Mouse (Mus musculus): ENCODE data around the gene Pkd1l3.

Pkd1l3 gene

DNA sequence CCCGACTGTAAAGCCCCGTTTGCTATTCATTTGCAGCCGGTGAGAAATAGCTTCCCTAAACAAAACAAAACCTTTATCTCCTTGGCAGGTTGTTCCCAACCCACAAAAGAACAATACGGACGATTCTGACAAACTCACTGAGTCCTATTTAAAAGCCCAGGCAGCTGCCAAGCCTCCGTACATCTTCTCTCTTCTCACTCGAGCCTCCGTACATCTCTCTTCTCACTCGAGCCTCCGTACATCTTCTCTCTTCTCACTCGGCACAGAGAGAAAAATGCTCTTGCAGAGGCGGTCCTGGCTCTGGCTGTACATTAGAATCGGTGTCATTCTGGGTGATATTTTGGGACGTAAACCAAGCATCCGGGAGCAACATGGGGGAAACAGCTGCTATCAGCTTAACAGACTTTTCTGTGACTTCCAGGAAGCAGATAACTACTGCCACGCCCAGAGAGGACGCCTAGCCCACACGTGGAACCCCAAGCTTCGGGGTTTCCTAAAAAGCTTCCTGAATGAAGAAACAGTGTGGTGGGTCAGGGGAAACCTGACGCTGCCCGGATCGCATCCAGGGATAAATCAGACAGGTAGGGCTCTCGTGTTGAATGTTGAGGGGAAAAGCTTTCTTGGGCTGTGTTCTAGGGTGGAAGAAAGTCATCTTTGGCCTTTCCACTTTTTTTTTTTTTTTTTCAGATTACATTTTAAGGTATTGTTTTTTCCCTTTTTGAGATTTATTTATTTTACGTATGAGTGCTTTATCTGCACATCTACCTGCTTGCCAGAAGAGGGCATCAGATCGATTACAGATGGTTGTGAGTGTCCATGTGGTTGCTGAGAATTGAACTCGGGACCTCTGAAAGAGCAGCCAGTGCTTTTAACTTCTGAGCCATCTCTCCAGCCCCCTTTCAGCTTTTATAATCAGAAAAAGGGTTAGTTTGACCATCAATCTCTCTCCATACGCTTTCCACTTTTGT, at the start of gene Pkd1l3:
Pkd1l3 (plus strand) TSS at position 275 of the 968 bp plus-strand sequence.
- DNase-seq (ENCODE audit: low spot score in 2 of 2) = peak; percentile 27 to 28

DNA sequence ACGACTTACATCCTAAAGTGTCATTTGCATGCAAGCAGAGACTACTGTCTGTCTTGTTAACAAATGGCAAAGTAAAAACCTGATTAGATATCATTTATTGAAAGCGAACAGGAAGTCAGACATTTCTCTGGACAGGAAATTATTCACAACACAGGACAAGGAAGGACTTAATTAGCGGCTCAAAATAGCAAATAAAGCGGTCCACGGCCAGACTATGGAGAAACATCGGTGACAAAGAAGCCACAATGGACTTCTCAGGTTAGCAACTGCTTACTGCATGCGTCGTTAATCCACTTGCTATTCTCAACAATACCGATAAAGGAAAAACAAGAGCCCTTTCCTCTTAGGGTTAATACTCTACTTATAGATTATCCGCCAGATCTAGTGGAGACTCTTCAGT, 49.6 kb upstream of the Pkd1l3 start:
- DNase-seq (ENCODE audit: low spot score in 2 of 2) = no peak

DNA sequence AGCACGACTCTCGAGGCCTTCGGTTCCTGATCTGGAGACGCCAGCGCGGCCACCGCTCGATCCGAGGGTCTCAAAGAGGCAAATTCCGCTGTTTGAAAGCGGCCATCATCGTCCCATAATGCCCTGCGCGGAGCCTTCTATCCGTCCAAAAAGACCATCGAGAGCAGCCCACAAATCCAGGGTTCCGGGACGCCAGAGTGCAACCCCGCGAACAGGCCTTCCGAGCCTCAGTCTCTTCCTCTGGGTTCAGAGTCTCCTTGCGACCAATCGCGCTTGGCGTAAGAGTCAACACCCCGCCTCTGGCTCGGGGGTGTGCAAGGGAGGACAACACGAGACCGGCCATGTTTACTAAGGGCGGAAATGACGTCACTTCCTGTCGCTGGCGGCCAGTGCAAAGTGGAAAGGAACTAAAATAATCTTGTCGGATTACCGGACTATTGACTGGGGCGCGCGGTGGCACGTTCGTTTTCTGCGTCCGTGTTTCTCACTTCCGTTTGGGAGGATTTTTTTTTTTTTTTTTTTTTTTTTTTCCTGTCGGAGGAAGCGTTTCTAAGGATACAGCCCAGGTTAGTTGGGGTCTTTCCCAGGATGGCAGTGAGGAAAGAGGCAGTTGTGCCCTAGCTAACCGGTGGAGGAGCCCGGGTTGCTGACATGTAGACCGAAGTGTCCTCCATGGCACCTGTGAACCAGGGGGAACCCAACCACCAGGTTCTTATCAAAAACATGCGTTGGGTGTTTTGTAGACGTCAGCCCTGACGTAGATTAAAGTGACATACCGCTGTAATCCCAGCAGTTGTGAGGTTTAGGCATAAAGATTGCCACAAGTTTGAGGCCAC, 48.6 kb upstream of the Pkd1l3 start, which contains the start of the genes Dhx38 and Txnl4b:
Dhx38 (minus strand) TSS at position 364 of the 836 bp plus-strand sequence.
Txnl4b (plus strand) TSS at position 395 of the 836 bp plus-strand sequence.
- peak; percentile 99 for DNase-seq (ENCODE audit: low spot score in 2 of 2)

DNA sequence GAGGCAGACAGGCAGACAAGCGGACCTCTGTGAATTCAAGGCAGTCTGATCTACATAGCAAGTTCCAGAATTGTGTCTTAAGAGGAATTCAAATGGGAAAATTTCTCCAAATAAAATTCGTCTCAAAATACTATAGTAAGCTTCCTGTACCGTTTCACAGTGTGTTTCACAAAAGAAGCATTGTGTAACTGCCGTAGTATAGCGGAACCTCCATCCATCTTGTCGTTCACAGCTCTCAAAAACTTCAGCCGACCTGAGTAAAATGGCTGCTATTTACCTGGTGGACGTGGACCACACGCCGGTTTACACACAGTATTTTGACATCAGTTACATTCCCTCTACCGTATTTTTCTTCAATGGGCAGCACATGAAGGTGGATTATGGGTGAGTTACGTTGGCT, 43.2 kb upstream of the Pkd1l3 start:
- DNase-seq (ENCODE audit: low spot score in 2 of 2) = no peak

DNA sequence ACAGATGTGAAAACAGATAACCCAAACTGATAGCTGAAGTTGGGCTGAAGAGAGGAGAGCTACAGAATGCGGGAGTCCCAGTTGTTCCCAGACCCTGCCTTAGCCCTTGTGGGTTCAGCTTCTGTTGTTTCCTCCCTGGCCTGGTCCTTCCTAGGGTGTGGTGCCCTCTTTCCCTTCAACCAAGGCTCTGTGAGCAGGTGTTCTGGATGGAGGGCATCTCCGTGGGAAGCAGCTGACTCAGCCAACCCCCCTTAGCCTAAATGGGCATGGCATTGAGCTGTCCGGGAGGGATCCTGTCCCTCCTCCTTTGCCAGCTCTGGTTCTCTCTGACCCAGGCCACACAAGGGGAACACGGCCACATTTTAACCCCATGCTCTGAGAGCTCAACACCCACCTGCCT, 38.0 kb upstream of the Pkd1l3 start:
- DNase-seq (ENCODE audit: low spot score in 2 of 2) = no peak

DNA sequence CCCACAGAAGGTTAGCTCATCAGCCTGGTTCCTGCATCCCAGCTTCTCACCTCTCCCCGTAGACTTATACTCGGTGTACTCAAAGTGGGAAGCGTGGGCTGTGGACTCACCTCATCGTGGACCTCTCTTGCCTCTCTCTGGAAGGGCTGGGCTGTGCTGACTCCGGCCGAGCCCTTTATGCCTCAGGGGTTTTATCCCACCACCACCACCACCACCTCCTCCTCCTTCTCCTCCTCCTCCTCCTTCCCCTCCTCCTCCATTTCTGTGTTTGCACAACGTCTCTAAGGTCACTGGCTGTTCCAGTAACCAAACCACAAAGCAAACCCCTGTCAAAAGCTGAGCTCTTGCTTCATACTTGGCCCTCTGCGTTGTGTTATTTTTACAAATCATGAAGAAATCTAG, 35.4 kb upstream of the Pkd1l3 start, which contains the start of gene Hp:
Hp (minus strand) TSS at position 273 of the 402 bp plus-strand sequence.
- DNase-seq (ENCODE audit: low spot score in 2 of 2) = no peak

DNA sequence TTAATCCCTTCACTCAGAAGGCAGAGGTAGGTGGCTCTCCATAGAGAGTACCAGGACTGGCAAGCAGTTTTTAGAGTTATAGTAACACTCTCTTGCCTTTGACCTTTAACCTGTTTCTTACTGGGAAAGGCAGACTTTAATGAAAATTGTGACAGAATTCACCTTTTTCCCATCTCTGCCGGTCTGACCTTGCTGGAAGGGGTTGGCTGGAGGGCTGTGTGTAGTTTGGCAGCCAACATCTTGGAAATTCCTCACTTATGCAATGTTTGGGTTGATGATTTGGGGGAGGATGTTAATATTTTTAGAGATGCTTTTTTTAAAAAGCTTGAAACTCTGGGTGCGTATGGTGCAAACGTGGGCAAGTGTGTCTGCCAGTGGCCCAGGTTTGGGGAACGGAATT, 30.0 kb upstream of the Pkd1l3 start:
- no peak for DNase-seq (ENCODE audit: low spot score in 2 of 2)

DNA sequence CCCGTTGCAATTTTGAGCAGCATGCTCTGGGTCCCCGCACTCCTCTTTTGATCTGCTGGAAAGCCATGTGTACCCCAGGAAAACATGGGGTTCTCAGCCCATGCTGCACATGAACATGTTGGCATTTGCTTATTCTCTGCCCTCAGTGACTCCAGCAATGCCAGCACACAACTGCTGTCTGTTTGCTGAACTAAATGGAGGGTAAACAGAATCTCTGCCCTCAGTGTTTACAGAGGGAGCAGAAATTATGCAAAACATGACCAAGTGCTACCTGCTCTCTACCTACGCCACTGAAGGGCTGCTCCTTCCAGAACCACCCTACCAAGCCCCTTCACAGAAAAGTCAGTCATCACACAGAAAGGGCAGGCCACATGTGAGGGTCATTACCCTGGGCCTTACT, 29.5 kb upstream of the Pkd1l3 start:
- no peak for DNase-seq (ENCODE audit: low spot score in 2 of 2)

DNA sequence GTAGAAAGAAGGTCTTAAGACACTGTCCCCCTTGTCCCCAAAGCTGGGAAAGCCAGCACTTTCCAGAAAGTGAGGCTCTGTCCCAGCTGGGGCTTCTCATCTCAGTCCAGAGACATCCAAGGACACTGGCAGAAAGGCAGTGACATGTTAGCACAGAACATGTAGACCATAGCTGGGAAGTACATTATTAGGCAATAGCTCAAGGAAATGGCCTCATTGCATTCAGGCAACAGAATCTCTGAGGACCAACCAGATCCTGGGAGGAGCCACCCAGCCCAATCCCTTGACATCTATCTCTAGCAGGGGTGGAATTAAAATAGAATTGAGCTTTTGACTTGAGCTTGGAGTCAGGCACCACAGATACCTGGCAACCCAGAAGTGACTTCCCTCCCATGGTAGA, 28.7 kb upstream of the Pkd1l3 start:
- DNase-seq (ENCODE audit: low spot score in 2 of 2) = no peak

DNA sequence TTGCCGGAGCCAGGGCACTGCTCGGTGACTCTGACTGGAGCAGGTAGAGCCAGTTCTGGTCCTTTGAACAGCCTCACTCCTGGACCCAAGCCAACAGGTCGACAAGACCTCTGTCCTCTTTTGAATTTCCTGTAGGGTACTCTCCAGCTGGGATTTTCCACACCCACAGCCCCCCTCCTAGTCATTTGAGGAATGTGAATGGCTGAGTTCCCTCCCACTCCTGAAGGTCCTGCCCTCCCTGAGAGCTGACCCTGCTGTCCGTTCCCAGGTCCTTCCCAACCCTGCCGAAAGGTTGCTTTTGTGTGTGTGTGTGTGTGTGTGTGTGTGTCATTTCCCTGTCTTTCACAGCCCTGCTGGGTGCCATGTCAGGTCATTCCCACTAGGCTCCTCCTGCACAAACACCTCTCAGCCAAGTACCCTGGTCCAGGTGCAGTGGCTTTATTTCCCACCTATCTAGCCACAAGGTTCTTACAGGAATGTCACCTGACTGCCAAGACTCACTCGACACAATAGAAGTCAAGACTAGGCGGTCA, 27.3 kb upstream of the Pkd1l3 start:
- DNase-seq (ENCODE audit: low spot score in 2 of 2) = no peak

DNA sequence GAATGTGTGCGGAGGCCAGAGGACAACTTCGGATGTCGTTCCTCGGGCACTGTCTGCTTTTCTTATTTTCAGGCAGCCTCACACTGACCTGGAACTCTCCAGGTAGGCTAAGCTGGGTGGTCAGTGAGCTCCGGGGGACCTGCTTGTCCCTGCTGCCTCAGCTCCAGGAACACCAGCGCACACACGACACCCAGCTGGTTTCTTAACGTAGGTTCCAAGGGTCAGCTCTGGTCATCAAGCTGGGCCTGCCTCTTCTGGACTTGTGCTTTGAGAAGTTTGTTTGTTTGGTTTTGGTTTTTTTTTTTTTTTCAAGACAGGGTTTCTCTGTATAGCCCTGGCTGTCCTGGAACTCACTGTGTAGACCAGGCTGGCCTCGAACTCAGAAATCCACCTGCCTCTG, 23.4 kb upstream of the Pkd1l3 start:
- no peak for DNase-seq (ENCODE audit: low spot score in 2 of 2)

DNA sequence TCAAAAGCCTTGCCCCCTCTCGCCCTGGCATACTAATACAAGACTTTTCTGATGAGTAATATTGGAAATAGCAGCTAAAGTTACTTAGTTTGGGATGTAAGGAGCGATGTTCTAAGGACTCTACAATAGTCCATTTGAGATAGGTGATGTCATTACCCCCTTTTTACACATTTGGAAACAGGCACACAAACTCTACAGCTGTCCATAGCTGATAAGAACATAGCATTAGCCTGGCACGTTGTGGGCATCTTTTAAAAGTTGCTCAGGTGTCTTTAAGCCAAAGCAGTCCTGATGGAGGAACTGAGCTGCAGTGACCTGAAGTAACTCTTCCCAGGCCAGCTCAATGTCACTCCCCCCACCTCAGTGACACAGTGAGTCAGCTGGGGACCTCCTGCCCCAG, 22.9 kb upstream of the Pkd1l3 start:
- DNase-seq (ENCODE audit: low spot score in 2 of 2) = no peak

DNA sequence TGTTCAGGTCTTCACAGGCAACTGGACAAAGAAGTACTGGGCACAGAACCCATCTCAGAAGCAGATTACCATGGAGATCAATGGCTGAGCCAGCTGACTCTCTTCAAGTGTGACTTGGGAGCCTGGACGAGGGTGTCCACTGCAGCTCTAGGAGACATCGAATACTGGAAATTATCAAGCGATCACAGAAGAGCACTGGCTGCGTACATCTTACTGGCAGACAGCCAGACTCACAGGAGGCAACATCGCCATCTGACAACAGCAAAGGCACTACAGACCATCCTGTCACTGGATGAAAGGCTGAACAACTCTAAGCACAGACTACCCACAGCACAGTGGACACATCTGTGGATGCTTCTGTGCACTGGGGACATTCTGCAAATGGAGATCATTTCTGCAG, 22.2 kb upstream of the Pkd1l3 start:
- DNase-seq (ENCODE audit: low spot score in 2 of 2) = no peak

DNA sequence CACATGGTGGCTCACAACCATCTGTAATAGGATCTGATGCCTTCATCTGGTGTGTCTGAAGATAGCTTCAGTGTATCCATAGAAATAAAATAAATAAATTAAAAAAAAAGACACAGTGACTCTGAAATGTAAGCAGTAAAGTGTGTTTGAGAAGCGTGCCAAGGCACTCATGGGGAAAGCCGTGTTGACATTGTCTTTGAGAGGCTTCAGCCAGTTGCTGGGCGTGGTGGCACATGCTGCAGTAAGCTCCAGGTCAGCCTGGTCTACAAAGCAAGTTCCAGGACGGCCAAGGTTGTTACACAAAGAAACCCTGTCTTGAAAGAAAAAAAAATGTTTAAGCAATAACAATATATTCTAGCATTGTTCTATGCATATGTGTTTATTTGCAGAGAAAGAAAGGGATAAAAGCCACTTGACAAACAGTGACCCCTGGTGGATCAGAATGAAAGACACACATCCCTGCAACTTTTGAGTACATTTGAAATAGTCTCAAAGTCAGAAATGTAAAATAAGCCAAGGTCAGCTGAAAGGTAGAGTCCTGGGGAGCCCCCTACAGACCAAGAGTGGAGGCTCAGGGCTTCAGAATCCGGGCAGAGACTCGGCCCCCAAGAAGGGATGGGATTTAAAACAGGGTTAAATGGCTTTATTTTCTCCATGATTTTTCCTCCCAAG, 21.1 kb upstream of the Pkd1l3 start:
- no peak for DNase-seq (ENCODE audit: low spot score in 2 of 2)

DNA sequence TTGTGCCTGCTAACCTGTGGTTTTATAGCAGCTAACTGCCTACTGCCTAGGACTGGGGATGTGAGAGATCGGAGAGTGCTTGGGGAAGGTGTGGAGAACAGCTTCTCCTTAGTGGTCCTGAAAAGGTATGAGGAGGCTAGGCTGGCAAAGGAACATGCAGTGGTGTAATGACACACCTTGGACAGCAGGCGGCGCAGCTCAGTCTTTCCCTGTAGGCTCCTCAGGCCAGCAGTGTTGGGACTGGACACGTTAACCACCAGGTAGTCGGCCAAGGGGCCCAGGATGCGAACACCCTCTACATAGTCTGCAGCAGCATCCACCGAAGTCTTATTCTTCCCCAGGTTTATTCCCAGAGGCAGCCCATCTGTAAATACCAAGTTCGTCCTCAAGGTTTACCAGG, 18.5 kb upstream of the Pkd1l3 start:
- DNase-seq (ENCODE audit: low spot score in 2 of 2) = peak; percentile 30 to 38

DNA sequence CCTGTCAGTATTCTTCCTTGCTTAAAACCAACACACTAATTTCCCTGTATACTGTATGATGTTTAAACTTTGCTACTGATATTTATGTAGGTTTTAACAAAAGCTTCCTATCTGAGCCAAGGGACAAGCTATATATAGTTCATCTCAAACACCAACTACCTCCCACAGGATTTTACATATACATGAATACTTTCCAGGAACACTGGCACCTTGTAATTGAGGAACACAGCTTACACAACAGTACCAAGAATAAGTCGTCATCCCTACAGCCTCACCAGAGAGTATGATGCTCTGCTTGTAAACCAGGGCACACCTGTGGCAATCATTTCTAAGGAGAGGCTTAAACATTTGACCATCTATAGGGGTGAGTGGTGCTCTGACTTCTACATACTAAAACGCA, 7.6 kb upstream of the Pkd1l3 start:
- DNase-seq (ENCODE audit: low spot score in 2 of 2) = no peak

DNA sequence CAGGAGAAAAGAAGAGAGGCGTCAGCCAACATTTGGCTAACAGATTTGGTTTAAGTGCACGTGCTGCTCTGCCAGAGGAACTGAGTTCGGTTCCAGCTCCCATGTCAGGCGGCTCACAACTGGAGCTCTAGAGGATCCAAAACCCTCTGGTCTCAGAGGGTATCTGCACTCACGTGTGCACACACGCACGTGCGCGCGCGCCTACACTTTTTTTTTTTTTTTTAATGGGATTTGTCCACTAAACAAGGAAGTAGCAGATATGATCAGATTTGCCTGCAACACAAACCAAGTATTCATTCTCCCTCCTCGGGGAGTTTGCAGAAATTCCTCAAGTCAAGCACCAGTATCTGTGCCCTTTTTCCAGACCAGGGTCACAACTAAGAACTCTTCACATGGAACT, 6.7 kb upstream of the Pkd1l3 start:
- DNase-seq (ENCODE audit: low spot score in 2 of 2) = no peak

DNA sequence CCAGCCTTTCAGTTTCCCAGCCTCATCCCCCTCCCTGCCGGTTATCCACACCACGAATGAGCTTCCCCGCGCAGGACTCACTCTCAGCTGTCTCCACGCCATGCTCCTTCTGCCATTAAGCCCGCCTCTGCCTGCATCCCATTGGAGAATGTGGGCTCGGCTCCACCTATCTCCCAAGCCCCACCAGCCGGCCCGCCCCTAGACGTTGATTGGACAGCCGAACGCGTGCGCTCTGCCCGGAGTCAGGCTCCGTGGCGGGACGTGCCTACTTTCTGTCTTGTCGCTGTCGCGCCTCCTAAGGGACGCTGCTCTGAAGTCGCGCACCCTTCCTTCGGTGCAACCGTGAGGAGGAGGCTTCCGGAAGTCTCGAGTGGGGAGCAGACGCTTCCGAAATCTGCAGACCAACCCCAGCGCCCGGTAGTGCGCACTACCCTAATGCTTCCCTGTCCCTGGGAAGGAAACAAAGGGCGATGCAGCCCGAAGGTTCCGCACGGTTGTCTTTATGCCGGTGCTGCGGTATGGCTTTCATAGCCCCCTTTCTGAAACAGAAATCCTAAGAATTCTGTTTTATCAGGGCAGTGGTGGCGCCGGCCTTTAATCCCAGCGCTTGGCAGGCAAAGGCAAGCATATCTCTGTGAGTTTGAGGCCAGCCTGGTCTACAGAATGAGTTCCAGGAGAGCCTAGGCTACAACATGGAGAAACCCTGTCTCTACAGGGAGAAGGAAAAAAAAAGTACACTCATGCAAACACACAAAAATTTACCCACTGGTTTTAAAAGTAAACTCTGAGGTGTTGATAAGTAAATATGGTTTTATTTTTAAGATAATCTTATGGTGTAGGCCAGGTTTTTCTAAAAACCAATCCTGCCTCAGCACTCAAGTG, 5.8 kb upstream of the Pkd1l3 start, which contains the start of gene Dhodh:
Dhodh (minus strand) TSS at position 403 of the 882 bp plus-strand sequence.
- DNase-seq (ENCODE audit: low spot score in 2 of 2) = peak; percentile 97 to 98

DNA sequence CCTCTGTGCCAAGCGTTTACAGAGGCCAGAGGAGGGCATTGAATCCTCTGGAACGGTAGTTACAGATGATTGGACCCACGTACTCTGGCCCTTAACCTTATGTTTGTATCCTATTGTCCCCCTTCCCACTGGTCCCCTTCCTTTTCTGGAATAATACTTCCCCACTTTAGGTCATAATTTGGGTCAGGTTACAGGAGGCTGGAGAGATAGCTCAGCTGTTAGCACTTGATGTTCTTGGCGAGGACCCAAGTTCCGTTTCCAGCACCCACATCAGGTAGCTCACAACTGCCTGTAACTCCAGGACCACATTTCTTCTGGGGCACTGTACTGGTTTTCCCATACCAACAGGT, 5.2 kb upstream of the Pkd1l3 start:
- DNase-seq (ENCODE audit: low spot score in 2 of 2) = no peak

DNA sequence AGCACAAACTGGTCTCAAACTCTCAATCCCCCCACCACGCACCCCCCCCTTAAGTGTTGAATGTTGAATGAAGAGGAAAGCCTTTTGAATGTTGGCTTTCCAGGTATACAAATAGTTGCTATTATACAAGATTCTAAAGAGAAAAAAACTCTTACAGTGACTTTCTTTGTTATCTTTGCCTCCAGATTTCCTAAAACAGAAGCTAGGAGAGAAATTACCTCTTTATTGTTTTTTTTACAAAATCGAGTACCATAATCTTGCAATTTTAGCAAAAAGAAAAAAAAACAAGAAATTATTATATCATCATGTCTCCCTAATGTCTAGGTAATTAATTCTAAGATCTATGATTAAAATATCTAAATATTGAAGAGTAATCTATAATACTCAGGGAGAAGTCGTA, 1.3 kb downstream of the Pkd1l3 start:
- no peak for DNase-seq (ENCODE audit: low spot score in 2 of 2)

DNA sequence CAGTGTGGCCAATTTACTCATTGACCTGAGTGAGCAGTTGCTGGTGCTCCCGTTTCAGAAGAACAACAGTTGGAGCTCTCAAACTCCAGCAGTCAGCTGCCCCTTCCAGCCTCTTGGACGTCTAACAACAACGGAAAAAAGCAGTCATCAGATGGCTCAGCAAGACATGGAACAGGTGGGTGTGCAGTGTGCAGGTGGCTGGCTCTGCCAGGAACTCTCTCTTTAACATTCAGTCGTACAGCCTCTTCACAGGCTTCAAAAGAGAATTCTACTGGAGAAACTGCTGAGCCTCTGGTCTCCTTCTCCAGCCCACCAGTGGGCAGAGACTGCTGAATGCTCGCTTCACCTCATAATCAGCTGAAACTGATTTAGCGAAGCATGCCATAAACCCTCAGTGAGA, 14.3 kb downstream of the Pkd1l3 start:
- DNase-seq (ENCODE audit: low spot score in 2 of 2) = peak; percentile 15 to 30

All from frontal cortex, postnatal 36 days (tissue).